Mouse (Mus musculus) cerebellum, adult 2 months (tissue): ENCODE measurements around the gene Ppp1r35.

ENCODE experiments used
- CTCF ChIP-seq: fragments of 200-500 bp; IDR thresholded peaks from 2 replicates; pipeline ENCODE4 v1.5.1; 2011; ENCODE audit warnings: low read depth, mild to moderate bottlenecking, control low read depth, low read length, moderate library complexity, borderline replicate concordance; ENCODE audit not compliant: insufficient read depth
- POLR2A ChIP-seq: fragments of 200-500 bp; IDR thresholded peaks from 2 replicates; pipeline ENCODE4 v1.6.1; 2011; ENCODE audit warnings: low read length, control low read depth, borderline replicate concordance; ENCODE audit not compliant: insufficient read depth

DNA sequence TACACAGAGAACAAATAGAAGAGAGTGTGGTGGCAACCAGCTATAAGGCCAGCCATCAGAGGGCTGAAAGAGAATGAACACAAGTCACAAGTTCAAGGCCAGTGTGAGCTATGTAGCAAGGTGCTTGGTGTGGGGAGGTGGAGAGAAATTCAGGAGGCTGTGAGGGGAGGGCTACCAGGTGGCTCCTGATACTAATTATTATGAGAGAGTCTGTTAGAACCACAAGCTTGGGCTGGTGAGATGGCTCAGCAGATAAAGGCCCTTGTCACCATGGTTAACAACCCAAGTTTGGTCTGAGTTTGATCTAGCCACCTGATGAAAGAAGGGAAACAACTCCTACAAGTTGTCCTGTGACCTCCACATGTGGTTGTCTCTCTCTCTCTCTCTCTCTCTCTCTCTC lies 5.9 kb upstream of the Ppp1r35 start:
- TF ChIP-seq CTCF (no peak), POLR2A (no peak)
